Mouse (Mus musculus) liver, postnatal 0 days (tissue): ENCODE results near the gene 2010111I01Rik.

Source experiments
- CTCF ChIP-seq: sonication (generic); IDR thresholded peaks from 2 replicates; pipeline ENCODE4 v1.5.1; 2016; ENCODE audit warnings: antibody characterized with exemption, low read depth
- EP300 ChIP-seq: IDR thresholded peaks from 2 replicates; pipeline ENCODE4 v1.6.1; 2016; ENCODE audit warnings: antibody characterized with exemption, low read depth, mild to moderate bottlenecking

- no peak for TF ChIP-seq CTCF
- TF ChIP-seq EP300 = no peak
Measured at GRCm38 (mm10) chr13:63120296-63120695, 155.6 kb downstream of the 2010111I01Rik start.
